Mouse (Mus musculus) kidney, postnatal 25 days (tissue): ENCODE measurements around the gene 6430531B16Rik.

Experiments used
- DNase-seq, 2 experiments: peaks; one replicate each; pipeline ENCODE4 v3.0.0; 2021; ENCODE audit warnings: mixed read lengths in 2 of 2

The 6430531B16Rik gene

GRCm38 (mm10) chr7:139937138-139937537, 41.4 kb downstream of the 6430531B16Rik start:
- no peak for DNase-seq

DNA sequence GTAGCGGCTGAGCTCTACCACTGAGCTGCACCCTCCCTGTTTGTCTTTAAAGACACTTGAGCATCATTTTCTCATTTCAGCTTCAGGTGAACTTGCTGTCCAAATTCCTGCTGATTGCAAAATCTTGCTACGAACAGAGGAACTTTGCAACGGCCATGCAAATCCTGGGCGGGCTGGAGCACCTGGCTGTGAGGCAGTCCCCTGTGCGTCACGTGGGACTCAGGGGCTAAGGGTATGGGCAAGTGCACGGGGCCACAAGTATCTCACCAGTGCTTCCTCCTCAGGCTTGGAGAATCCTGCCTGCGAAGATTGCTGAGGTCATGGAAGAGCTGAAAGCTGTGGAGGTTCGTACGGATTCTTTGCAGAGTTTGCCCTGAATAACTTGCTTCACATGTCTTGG, 41.9 kb downstream of the 6430531B16Rik start:
- DNase-seq, result no peak

GRCm38 (mm10) chr7:139930732-139931131, 47.8 kb downstream of the 6430531B16Rik start:
- DNase-seq, result peak in 1 of 2 experiments; percentile 58
